Mouse (Mus musculus): ENCODE measurements around the gene Dpp7.
A peak's percentile ranks its signal among the peaks of the same experiment; 100 is the strongest.

Dpp7 gene

DNA sequence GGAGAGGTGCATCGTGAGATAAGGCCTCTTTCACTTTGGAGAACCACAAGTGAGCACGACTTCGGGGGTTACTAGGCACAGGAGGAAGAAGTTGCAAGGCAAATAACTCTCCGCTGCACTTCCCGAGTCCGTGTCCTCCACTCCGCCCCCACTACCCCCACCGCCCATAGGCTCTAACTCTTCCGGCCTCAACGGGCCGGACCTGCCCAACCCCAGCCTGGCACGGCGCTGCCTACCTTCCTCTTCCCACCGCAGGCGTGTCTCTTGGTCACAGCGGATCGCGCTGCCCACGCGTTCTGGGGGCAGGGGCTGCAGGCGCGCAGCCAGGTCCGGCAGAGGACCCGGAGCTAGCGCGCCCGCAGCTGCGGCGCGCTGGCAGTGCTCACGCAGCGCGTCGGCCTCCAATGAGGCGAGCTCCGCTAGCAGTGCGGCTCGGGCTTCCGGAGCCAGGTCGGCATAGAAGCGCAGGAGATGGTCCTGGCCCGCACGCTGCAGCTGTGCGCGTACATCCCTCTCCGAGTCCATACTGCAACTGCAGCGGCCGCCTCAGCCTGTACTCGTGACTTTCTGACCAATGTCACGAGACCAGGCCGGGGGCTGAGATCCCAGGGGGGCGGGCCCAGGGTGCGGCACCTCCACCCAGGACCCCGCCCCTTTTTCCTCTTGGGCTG lies 9.1 kb upstream of the Dpp7 start, which contains the start of gene Uap1l1:
Gene Uap1l1, minus strand, starts transcription at position 592 of the 671 bp plus-strand sequence.
- no peak for DNase-seq (ENCODE audit: low spot score)

DNA sequence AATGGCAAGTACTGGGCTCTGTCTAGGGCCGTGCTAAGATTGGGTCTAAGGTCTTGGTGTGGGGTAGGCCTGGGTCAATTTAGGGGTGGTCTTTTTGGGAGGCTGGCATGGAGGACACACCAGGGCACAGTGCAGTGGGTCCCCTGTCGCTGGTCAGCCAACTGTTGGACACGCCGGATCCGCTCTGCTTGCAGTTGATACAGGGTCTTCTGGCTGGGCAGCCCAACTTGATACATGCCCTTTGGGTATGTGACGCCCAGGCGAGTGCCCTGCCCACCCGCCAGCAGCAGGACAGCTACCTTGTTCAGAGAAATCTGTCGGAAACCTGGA lies 8.6 kb upstream of the Dpp7 start:
- DNase-seq (ENCODE audit: low spot score), result no peak

DNA sequence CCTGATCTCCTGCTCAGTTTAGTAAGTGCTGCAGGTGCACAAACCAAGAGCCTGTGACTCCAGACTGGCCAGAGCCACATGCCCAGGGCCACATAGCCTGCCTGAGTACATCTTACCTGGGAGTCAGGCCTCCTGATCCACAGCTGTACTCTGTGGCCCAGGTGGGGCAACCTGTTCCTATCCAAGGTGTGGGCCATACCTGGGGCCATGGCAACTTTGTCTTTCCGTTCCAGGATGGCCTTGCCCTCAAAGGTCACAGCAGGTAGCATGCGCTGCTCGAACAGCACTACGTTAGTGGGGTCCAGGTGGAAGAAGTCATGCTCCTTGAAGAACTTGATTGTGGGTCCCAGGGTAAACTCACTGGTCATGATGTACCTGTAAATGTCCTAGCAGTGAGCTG lies 8.2 kb upstream of the Dpp7 start:
- DNase-seq (ENCODE audit: low spot score), result no peak

DNA sequence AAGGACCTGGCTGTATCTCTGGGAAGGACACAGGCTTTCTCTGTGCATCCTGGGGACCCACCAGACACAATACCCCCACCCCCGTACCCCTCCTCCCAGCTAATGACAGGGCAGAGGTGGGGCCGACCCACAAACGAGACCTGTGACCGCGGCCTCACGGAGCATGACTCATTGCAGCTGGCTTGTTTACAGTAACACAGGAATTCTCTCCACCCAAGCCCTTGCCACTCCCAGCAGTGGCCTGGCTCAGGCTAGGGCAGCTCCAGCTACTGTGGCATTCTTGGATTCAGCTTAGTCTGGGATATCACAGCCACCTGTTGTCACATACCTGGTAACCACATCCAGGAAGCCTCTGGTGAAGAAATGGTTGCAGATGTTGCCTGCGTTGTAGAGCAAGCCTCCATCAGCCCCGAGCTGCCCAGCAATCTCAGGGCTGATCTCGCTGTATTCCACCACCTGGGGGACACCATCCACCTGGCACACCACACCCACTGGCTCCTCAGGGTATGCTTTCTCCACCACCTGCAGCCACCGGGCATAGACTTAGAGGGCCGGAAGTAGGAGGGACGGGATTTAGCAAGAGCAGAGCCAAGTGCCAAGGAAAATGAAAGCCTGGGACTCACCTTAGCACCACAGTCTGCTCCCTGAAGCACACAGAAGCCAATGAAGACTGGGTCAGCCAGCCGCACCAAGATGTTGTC lies 7.5 kb upstream of the Dpp7 start:
- no peak for DNase-seq (ENCODE audit: low spot score)

DNA sequence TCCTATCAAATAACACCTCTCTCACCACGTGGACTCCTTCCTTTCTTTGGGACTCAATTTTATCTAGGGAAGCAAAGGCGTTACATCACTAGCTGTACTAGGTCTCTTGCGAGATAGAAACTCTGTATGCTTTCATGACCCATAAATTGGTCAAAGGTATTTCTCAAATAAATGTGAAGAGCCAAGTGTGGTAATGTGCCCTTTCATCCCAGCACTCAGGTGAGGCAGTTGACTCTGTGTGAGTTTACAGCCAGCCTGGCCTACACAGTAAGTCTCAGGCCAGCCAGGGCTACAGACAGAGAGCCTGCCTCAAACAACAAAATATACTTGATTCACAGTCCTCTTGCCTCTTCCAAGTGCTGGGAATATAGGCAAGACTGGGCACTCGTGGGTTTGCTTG lies 3.7 kb upstream of the Dpp7 start:
- no peak for DNase-seq (ENCODE audit: low spot score)

DNA sequence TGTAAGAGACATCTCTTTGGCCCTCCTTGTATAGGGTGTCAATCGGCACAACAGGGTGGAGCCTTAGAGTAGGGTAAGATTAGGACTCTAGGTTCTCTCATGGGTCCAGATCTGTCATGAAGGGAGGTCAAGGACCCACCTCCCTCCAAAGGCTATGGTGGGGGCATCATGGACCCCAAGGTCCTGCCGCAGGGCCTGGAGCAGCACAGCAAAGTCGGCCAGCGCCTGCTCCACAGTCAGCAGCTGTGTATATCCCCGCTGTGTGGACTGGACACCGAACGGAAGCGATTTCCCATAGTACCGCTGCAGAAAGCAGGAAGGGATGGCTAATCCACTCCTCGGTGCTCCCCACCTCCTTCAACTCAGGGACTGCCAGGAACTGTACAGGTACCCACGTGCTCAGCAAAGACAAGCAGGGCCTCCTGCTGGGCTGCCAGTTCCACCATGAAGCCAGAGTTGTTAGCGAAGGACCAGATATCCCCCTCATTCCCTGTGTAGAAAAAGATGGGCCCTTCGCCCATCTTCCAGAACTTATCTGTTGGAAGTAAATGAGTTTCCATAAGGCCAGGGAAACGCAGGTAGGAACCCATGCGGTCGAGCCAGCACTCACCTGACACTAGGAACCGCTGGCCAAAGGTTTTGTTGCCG lies 616 bp downstream of the Dpp7 start:
- DNase-seq (ENCODE audit: low spot score), result no peak

DNA sequence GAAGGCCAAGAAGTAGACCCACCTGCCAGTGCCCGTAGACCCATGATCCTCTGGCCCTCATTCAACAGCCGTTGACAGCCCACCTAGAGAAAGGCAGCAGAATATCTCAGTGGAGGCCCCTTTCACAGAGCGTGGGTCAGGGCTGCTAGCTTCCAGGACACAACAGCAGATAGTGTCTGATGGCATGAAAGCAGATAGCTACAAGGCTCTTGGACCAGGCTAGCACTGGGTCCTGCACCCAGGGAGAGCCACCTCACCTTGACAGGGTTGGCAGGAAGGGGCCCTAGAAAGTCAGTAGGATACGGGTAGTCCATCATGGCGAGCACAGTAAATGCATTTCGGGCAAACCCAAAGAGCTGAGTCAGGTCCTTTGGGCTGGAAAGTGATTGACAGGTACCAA lies 1.9 kb downstream of the Dpp7 start:
- no peak for DNase-seq (ENCODE audit: low spot score)

DNA sequence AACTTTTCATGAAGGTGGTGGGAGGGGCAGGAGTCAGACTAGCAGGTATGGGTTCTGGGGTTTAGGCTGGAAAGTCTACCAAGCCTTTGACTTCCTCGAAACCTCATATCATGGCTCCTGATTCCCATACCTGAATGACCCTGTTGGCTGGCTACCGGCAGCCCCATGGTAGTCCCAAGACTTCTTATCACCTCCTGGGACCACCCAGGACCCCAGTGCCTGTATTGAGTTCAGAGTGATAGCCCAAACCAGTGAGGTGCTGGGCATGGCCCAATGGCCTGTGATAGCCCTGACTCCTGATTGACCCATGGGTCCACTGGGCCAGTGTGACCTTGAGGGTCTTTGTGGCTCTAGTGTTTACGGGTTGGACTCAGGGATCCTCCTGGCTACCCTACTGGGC lies 5.5 kb downstream of the Dpp7 start:
- no peak for DNase-seq (ENCODE audit: low spot score)

DNA sequence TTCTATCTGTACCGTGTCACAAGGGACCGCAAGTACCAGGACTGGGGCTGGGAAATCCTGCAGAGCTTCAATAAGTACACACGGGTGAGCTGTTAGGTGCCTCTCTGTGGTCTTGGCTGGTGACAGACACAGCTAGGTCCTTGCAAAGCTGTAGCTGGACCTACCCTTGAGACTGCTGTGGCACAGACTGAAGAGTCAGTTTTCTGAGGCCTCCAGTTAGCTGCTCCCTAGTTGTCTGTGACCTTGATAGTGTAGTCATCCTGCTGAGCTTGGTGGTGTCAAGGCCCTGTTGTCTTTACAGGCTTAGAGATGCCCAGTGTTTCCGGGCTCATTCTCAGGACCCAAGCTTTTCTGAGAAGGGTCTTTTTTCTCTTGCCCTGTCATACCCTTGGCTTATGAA lies 6.7 kb downstream of the Dpp7 start:
- no peak for DNase-seq (ENCODE audit: low spot score)

DNA sequence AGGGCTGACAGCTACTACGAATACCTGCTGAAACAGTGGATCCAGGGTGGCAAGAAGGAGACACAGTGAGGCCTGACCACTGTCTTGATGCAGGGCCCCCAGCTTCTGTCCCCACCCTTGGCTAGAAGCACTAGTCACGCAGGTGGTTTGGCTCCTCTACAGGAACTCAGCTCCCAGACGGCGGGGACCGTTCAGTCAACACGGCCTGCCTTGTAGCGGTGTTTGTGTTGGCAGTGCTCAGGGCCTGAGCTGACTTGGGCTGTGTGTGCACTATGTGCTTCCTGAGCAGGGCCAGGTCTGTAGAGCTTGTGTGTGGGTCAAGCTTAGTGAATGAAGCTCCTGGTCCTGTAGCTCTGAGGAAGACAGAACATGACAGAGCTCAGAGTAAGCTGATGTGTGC lies 8.0 kb downstream of the Dpp7 start:
- no peak for DNase-seq (ENCODE audit: low spot score)

DNA sequence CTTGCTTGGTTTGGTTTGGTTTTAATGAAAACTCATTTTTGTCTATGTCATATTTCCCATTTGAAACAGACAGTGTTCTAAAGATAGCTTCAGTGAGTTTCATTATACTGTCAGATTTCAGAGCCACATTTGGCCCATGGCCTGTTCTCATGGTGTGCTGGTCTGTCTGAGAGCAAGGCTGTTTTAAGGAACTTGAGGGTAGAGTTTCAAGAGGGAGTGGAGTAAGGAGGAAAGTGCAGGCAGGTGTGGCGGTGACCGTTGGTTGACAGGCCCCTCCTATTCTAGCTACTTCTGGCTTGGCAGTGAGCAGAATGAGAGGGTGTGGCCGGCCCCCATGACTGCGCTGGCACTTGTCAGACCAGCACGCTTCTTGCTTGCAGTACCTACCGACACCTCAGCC lies 17.9 kb downstream of the Dpp7 start:
- no peak for DNase-seq (ENCODE audit: low spot score)

DNA sequence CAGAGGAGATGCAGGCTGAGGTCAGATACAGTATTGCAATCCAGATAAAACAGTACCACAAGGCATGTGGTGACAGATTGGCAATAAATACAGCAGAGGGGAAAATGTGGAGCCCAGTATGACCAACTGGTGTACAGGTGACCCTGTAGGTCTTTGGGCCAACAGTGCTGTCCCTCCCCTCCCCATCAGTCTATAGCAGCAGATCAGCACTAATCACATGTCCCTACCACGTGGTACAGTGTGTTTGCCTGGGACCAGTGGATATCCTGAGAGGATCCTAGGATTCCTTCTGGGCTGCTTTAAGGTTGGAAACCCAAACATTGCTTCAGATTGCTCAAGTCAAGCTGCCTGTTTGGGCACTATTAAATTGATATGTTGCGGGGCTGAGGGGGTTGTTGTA lies 22.6 kb downstream of the Dpp7 start:
- DNase-seq (ENCODE audit: low spot score), result no peak

DNA sequence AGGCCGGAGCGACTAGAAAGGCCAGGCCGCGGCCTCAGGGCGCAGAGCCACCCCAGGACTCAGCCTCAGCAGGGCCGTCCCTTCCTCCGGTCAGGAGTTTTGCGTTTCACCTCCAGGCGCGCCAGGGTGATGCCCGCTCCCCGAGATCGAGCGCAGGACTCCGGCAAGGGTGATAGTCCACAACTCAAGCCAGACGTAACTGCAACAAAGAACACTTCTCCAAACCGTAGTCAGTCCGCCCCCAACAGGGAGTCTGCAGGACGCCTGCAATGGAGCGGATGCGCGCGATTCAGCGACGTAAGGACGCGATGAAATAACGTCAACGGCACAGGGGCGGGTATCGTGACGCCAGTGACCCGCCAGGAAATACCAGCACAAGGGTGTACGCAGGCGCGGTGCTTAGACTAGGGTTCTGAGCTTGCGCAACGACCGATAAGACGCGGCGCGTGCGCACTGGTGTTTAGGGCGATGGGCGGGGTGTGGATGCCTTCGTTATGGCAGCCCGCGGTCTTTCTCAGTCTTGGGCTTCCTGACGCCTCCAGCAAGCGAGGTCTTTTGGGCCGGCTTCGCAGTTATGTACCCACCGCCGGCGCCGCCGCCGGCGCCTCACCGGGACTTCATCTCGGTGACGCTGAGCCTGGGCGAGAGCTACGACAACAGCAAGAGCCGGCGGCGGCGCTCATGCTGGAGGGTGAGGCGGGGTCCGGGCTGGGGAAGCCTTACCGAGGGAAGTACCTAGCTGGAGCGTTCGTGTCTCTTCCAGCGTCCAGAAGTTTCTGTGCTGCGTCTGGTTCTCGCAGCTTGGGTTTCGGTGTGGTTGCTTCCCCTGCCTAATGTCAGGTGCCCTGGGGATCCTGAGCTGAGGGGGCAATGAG lies 23.6 kb downstream of the Dpp7 start, which contains the start of gene Man1b1:
Gene Man1b1, plus strand, starts transcription at position 53 of the 875 bp plus-strand sequence.
- peak; percentile 99 for DNase-seq (ENCODE audit: low spot score)

DNA sequence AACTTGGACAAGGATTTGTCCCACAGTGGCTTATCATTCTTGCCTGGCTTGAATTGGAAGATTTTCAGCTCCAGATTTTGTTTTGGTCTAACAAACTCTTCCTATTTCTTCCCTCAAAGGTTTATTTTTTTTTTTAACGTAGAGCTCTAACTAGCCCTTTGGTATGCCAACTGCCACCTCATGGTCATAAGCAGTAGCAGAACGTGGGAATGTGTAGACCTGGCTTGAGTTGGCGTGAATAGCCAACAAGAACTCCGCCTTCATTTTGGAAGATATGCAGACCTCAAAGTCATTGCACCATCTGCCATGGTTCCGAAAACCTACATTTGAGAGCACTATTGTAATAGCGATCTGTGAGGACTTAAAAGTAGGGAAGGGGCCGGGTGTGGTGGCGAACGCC lies 24.7 kb downstream of the Dpp7 start:
- no peak for DNase-seq (ENCODE audit: low spot score)

DNA sequence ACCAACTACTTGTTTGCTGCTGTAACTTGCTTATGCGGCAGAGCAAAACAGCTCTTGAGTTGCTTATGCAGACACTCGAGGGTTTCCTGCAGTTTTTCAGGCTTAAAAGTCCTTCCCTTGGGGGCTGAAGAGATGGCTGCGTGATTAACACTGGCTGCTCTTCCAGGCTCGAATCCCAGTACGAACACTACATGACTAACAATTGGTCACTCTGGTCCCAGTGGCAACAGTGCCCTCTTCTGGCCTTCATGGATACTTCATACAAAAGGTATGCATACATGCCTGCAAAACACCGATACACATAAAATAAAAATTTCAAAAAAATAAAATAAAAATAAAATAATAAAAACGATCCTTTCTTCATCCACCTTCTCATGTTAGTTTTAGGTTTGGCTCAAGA lies 27.7 kb downstream of the Dpp7 start:
- peak; percentile 47 for DNase-seq (ENCODE audit: low spot score)

DNA sequence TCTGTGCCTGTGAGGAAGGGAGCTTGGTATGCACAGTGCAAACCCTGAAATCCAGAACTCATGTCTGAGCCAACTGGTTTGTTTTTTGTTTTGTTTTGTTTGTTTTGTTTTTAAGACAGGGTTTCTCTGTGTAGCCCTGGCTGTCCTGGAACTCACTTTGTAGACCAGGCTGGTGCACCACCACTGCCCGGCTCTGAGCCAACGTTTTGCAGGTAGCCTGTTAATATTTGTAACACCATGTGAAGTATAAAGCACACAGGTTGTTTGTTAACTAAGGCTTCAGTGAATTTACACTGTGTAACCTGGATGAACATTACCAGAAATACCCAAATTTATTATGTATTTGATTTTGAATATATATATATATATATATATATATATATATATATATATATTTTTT lies 30.1 kb downstream of the Dpp7 start:
- DNase-seq (ENCODE audit: low spot score), result no peak

DNA sequence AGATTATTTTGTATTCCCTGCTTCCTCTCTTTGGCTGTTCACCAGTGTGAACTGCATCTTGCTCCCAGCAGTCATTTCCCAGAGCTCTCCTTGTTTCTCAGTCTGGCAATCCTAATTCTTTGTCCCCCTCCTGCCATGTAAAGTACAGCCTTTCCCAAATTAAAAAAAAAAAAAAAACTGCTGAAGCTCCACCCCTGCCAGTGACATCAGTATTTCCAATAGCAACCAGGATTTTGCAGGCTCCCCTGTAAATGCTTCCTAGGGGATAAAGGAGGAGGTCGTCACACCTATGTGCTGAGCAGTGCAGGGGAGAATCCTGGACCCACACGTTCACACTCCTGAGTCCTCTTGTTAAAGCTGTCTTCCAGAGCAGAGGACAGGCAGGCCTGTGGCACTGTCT lies 36.1 kb downstream of the Dpp7 start:
- DNase-seq (ENCODE audit: low spot score), result no peak

DNA sequence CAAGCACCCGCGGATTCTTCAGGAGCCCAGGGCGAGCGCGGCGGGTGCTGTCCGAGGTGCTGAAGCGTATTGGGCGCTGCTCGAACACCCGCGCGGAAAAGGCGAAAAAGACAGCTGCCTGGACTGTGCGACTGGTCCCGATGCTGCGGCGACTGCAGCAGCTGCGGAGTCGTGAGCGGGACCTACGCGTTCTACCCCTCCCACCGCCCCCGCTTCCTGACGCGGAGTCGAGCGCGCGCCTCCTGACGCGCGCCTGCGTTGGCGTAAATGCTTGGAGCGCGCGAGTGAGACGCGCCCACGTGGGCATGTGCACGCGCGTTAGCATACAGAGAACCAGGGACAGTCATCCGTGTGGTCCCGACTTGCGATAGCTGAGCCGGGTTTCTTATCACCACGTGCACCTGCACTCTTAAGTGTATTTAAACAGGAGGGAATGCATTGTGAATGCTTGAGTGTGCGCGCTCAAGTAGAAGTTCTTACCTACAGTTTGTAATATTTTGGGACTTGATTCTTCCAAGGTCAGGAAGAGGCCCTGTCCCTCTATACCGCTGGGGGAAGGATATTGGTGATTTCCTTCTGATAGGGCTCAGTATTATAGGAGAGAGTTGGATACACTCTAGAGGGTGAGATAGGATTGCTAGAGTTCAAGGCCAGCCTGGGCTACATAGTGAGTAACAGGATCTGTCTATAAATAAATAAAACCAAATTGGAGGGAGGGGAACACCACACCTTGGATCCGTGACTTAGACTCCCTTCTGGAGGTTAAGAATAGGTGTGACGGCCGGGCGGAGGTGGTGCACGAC lies 37.0 kb downstream of the Dpp7 start, which contains the start of gene Grin1:
Gene Grin1, minus strand, starts transcription at position 217 of the 803 bp plus-strand sequence.
- peak; percentile 59 for DNase-seq (ENCODE audit: low spot score)

DNA sequence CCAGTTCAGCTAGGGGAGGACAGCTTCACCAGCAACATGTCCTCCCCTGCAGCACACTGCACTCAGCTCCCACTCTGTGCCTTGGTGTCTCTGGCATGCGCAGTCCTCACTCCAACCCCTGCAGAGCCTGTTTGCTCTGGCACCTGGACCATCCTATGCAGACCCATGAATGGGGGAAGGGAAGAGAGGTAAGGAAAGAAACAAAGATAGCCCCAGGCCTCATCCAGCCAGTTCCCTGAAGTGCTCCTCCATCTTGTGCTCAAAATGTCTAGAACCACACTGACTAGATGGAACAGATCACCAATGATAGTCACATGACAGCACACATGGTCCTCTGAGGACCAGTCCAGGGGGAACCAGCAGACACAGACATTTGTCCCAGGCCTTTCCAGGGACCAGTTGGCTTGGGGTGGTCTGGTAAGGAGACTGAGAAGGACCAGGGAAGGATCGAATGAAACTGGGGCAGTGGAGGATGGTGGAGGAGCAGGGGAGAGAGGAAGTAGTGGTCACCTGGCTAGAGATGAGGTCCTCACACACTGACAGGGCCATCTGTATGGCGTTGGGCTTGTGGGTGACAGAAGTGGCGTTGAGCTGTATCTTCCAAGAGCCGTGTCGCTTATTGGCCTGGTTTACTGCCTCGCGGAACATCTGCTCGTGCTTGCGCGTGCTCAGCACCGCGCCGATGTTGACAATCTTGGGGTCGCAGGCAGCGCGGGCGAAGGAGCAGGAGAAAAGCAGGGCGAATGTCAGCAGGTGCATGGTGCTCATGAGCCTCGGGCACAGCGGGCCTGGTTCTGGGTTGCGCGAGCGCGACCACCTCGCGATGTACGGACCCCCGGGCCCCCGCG lies 37.8 kb downstream of the Dpp7 start:
- DNase-seq (ENCODE audit: low spot score), result no peak

DNA sequence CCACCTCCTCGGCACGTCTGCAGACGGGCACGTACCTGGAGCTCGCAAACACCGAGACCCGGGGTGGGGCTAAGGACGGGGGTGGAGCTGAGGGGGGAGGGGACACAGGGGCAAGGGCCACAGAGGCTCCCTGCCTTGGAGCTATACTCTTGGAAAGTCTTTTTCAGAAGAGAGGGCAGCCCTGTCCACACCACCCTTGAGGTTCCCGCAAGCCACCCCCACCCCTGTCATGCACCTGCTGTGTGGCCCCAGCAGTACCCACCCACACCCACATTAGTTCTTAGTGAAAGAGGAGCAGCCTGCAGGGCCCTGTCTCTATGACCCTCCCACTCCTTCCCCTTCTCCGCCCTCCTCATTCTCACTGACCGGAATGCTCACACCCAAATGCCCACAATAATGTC lies 44.7 kb downstream of the Dpp7 start:
- DNase-seq (ENCODE audit: low spot score), result no peak

DNA sequence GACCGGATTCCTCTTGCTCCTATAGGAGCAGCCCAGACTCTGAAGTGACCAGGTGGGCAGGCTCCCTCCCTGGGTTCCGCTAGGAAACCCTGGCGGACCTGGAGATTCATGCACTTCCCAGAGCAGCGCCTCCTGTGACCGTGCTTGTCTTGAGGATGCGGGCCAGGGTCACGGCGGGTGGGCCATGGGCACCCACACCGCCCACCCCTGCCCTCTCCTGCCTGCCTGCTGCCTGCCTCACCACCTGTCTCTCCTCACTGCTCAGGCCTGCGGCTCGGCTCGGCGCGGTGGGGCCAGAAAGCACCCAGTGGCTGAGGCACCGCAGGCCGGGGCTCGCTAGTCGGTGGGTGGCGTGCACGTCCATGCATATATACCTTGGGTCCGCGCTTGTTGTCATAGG lies 45.2 kb downstream of the Dpp7 start:
- no peak for DNase-seq (ENCODE audit: low spot score)

Data from c-Kit-positive CD71-positive TER-119-positive erythroid progenitor cells, embryonic 14.5 days (primary cell).